Comparison of ENCODE assay signal across 8 mouse cellular contexts in the genomic region with DNA sequence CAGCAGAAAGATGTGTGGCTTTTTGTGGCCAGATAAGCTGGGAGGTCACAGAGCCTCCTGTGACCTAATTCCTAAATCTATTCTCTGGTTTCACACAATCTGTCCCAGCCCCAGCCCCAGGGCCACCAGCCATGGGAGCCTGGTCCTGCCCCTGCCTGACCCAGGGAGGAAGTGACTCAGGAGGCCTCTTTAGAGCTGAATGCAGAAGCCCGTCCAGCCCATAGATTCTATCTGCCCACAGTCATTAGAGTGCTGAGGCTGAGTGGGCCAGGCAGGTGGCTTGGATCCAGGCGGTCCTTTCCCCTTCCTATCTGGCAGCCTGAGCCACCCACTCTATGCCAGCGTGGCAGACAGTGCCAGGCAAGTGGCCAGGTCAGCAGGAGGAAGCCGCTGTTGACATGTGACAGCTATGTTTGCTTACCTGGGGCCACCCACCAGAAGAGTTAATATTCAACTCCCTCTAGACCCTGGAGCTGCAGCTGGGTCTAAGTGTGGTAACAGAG. TPM values are rescaled to one million over a fixed set of nuclear protein-coding genes. Genes with fewer than 3 reads are reported as not detected.
DNase-seq lines count a peak whose midpoint lies in the region; ATAC-seq and TF ChIP-seq lines count a peak whose summit lies in the region.

No protein-coding gene starts in this region.

- WGBS in intestine, embryonic 16.5 days = 45% methylated on average over 4 of the region's 4 CpGs
- WGBS in lung, embryonic 15.5 days = 41% methylated on average over 4 of the region's 4 CpGs
- 72% methylated on average over 4 of the region's 4 CpGs for WGBS in hindbrain, embryonic 11.5 days

- intact Hi-C loops in gastrocnemius, adult 2 months (cut with DNase I) = no loop called here

- TF ChIP-seq CTCF in gastrocnemius, adult 2 months (IDR thresholded peaks at IDR 0.05) = no peak

- H3K9me3 ChIP-seq in intestine, embryonic 16.5 days (ENCODE audit: control insufficient read depth, low read length) = no peaks in the 10 kb centered on the region
- no peaks in the 10 kb centered on the region for H3K9me3 ChIP-seq in lung, embryonic 15.5 days
- H3K9me3 ChIP-seq in hindbrain, embryonic 11.5 days (ENCODE audit: control insufficient read depth, low read length) = no peaks in the 10 kb centered on the region

- no peak overlapping the region for H3K27ac ChIP-seq in gastrocnemius, adult 2 months
- peak overlapping the region; percentile 96 for H3K27ac ChIP-seq in intestine, embryonic 16.5 days (ENCODE audit: low read length)
- H3K27ac ChIP-seq in lung, embryonic 15.5 days = peak overlapping the region; percentile 86
- H3K27ac ChIP-seq in hindbrain, embryonic 11.5 days (ENCODE audit: low read depth, low read length) = no peak overlapping the region

- no peak overlapping the region for H3K4me3 ChIP-seq in gastrocnemius, adult 2 months
- H3K4me3 ChIP-seq in intestine, embryonic 16.5 days (ENCODE audit: low read length) = no peak overlapping the region
- no peak overlapping the region for H3K4me3 ChIP-seq in lung, embryonic 15.5 days
- H3K4me3 ChIP-seq in hindbrain, embryonic 11.5 days (ENCODE audit: low read depth, low read length) = no peak overlapping the region

- H3K27me3 ChIP-seq in intestine, embryonic 16.5 days (replicated peaks; ENCODE audit: control insufficient read depth, insufficient read depth, low read length) = no peaks in the 10 kb centered on the region
- no peaks in the 10 kb centered on the region for H3K27me3 ChIP-seq in lung, embryonic 15.5 days
- H3K27me3 ChIP-seq in hindbrain, embryonic 11.5 days (ENCODE audit: control insufficient read depth, insufficient read depth, low read length) = no peaks in the 10 kb centered on the region

- H3K36me3 ChIP-seq in intestine, embryonic 16.5 days (ENCODE audit: control insufficient read depth, insufficient read depth, low read length) = no peaks in the 10 kb centered on the region
- H3K36me3 ChIP-seq in lung, embryonic 15.5 days = no peaks in the 10 kb centered on the region
- no peaks in the 10 kb centered on the region for H3K36me3 ChIP-seq in hindbrain, embryonic 11.5 days (ENCODE audit: control insufficient read depth, insufficient read depth, low read length)

- ATAC-seq in intestine, embryonic 16.5 days = peak; percentile 84
- ATAC-seq in lung, embryonic 15.5 days (ENCODE audit: borderline replicate concordance, extremely low read depth, low FRiP score, low TSS enrichment) = peak; percentile 89
- no peak for ATAC-seq in hindbrain, embryonic 11.5 days (ENCODE audit: low FRiP score)

- H3K4me2 ChIP-seq in intestine, embryonic 16.5 days (ENCODE audit: low read depth, low read length) = peak overlapping the region; percentile 45
- 0 out of 2 replicates have a peak overlapping the region, but pooled peaks have one; percentile 17 for H3K4me2 ChIP-seq in lung, embryonic 15.5 days
- no peak overlapping the region for H3K4me2 ChIP-seq in hindbrain, embryonic 11.5 days (replicated peaks; ENCODE audit: low read depth, low read length)

- peak; percentile 34 for DNase-seq in gastrocnemius, adult 2 months
- DNase-seq in gastrocnemius, postnatal 25 days = no peak
- peak; percentile 83 for DNase-seq in cerebellum, adult 8-10 months
- DNase-seq in testis, postnatal 14 days (ENCODE audit: low spot score) = peak; percentile 50
- no peak for DNase-seq in embryo, embryonic 10 days (ENCODE audit: low spot score)
- no peak for DNase-seq in hindbrain, embryonic 11.5 days (ENCODE audit: low spot score)

- peaks cover 14% of the 10 kb centered on the region; the same call in 1 of the 2 replicates for H3K4me1 ChIP-seq in intestine, embryonic 16.5 days (ENCODE audit: control insufficient read depth, insufficient read depth, low read length)
- peaks cover 14% of the 10 kb centered on the region for H3K4me1 ChIP-seq in lung, embryonic 15.5 days
- H3K4me1 ChIP-seq in hindbrain, embryonic 11.5 days (replicated peaks; ENCODE audit: control insufficient read depth, insufficient read depth, low read length) = no peaks in the 10 kb centered on the region

- H3K9ac ChIP-seq in intestine, embryonic 16.5 days (ENCODE audit: low read depth, low read length) = peak overlapping the region; percentile 54
- no peak overlapping the region for H3K9ac ChIP-seq in lung, embryonic 15.5 days
- H3K9ac ChIP-seq in hindbrain, embryonic 11.5 days (ENCODE audit: low read depth, low read length) = no peak overlapping the region

RNA-seq across cellular contexts. Expression of gene Chka, which starts 18.7 kb away (rescaled TPM):
- total RNA-seq in gastrocnemius, adult 2 months (2021) = 1 to 10 TPM; 1.8 to 5.4 TPM
- total RNA-seq in gastrocnemius, postnatal 25 days (2021) = 1 to 10 TPM; 1.8 to 2.3 TPM
- polyA plus RNA-seq in intestine, embryonic 16.5 days (2015; fragmentation: Nextera tagmentation; extraction: Ambion mirVana) = 57.8 and 67.5 TPM in 2 replicates
- 55.8 and 68.1 TPM in 2 replicates for polyA plus RNA-seq in lung, embryonic 15.5 days (2015; fragmentation: Nextera tagmentation; extraction: Ambion mirVana)
- polyA plus RNA-seq in hindbrain, embryonic 11.5 days (2014; fragmentation: Nextera tagmentation; extraction: Ambion mirVana) = 50.3 and 63.7 TPM in 2 replicates

Comparison
In these comparisons a context has a peak if more than half of its experiments do, and no peak if none do; other contexts are left out.
1. DNase-seq: peak in gastrocnemius, adult 2 months (single experiment), cerebellum, adult 8-10 months (single experiment) and testis, postnatal 14 days (single experiment); none in gastrocnemius, postnatal 25 days (single experiment), embryo, embryonic 10 days (single experiment) and hindbrain, embryonic 11.5 days (single experiment).
2. H3K27ac ChIP-seq: peak in intestine, embryonic 16.5 days (single experiment) and lung, embryonic 15.5 days (single experiment); none in gastrocnemius, adult 2 months (single experiment) and hindbrain, embryonic 11.5 days (single experiment).